Mouse (Mus musculus) embryonic facial prominence, embryonic 11.5 days (tissue): ENCODE data around the gene Klk7. TPM values are rescaled to one million over a fixed set of nuclear protein-coding genes. Genes with fewer than 3 reads are reported as not detected.
A peak's percentile ranks its signal among the peaks of the same experiment; 100 is the strongest.

Experiments
- ATAC-seq: fragments of 200-750 bp; cut with Nextera tagmentation; replicated peaks from 2 replicates; pipeline ENCODE4 v1.8.0; 2017; ENCODE audit warnings: low read depth; ENCODE audit not compliant: insufficient number of reproducible peaks, low FRiP score, low TSS enrichment
- DNase-seq: peaks from one replicate; pipeline ENCODE4 v3.0.0-alpha.2; 2015; ENCODE audit warnings: low spot score
- H3K27ac ChIP-seq: fragments of 300-500 bp; sonication (generic); replicated peaks from 2 replicates; pipeline ENCODE4 v1.5.1; 2014; ENCODE audit warnings: mild to moderate bottlenecking, low read depth, low read length, control low read depth
- H3K27me3 ChIP-seq: fragments of 300-500 bp; sonication (generic); 2 replicates; pipeline ENCODE4 v1.6.1; 2014; ENCODE audit warnings: mild to moderate bottlenecking, low read length, moderate library complexity, mixed read lengths; ENCODE audit not compliant: control insufficient read depth, insufficient read depth
- H3K36me3 ChIP-seq: fragments of 300-500 bp; sonication (generic); replicated peaks from 2 replicates; pipeline ENCODE4 v1.6.1; 2014; ENCODE audit warnings: low read depth, mild to moderate bottlenecking, low read length, moderate library complexity, mixed read lengths; ENCODE audit not compliant: control insufficient read depth, insufficient read depth
- H3K4me1 ChIP-seq: fragments of 300-500 bp; sonication (generic); 2 replicates; pipeline ENCODE4 v1.6.1; 2014; ENCODE audit warnings: low read length, mixed read lengths; ENCODE audit not compliant: control insufficient read depth, insufficient read depth
- H3K4me2 ChIP-seq: fragments of 300-500 bp; sonication (generic); 2 replicates; pipeline ENCODE4 v1.6.1; 2014; ENCODE audit warnings: low read depth, mild to moderate bottlenecking, control low read depth, low read length, moderate library complexity
- H3K4me3 ChIP-seq: fragments of 300-500 bp; sonication (generic); 2 replicates; pipeline ENCODE4 v1.5.1; 2014; ENCODE audit warnings: low read depth, low read length, control low read depth
- H3K9ac ChIP-seq: fragments of 300-500 bp; sonication (generic); replicated peaks from 2 replicates; pipeline ENCODE4 v1.6.1; 2014; ENCODE audit warnings: mild to moderate bottlenecking, control low read depth, low read length
- H3K9me3 ChIP-seq: fragments of 300-500 bp; sonication (generic); replicated peaks from 2 replicates; pipeline ENCODE4 v1.6.1; 2016; ENCODE audit warnings: mild to moderate bottlenecking, low read length, inconsistent platforms, mixed read lengths; ENCODE audit not compliant: control insufficient read depth
- WGBS: fragments of 180-500 bp; shearing (Covaris S2); extraction: QIAGEN DNeasy Blood & Tissue Kit; methylation state at CpG from one replicate; pipeline ENCODE4 v1.1.7; 2014; 5-methylcytosine and 5-hydroxymethylcytosine counted together
- polyA plus RNA-seq: library from polyadenylated mRNA; unstranded; fragments of >200 nt; fragmentation: Nextera tagmentation; extraction: Ambion mirVana; gene quantifications from 2 replicates; pipeline ENCODE4 v1.2.1, GENCODE M21; 2014

Gene Klk7
- polyA plus RNA-seq, 1 experiment from 2014 or later, result not detected

DNA sequence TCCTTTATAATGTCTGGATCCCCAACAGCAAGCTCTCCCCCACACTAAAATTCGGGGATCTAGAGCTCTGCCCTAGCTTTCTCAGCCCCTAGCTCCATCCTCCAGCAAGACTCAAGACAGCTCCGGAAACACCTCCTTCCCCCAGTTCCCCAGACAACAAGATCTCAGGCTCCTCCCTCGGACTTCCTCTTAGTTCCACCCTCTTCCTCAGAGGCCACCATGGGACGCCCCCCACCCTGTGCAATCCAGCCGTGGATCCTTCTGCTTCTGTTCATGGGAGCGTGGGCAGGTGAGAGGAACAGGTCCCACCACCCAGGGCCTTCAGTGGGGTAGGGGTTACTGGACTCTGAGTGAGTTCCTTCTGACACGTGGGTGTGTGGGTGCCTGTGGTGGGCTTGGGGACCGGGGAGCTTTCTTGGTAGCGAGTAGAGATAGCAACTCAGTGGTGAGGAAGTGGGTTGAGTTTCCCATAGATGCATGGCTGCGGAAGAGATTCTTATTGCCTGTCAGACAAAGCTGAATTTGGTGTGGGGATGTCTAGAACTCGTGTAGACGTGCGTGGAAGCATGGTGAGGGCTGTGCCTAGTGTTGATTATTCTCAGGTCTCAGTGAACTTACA lies 13.1 kb upstream of the Klk7 start:
- DNase-seq (peak; percentile 32), ATAC-seq (0 out of 2 replicates have a peak, but pooled peaks have one; percentile 25)
- Histone ChIP-seq H3K4me3 (peak overlapping the region; percentile 42), H3K4me1 (no peaks in the 10 kb centered on the region), H3K9ac (peak overlapping the region; percentile 43), H3K9me3 (no peaks in the 10 kb centered on the region), H3K27me3 (peaks cover 6% of the 10 kb centered on the region; the same call in 1 of the 2 replicates), H3K36me3 (no peaks in the 10 kb centered on the region), H3K4me2 (peak overlapping the region; percentile 61), H3K27ac (no peak overlapping the region)
- 33% methylated on average over 13 of the region's 13 CpGs for WGBS

DNA sequence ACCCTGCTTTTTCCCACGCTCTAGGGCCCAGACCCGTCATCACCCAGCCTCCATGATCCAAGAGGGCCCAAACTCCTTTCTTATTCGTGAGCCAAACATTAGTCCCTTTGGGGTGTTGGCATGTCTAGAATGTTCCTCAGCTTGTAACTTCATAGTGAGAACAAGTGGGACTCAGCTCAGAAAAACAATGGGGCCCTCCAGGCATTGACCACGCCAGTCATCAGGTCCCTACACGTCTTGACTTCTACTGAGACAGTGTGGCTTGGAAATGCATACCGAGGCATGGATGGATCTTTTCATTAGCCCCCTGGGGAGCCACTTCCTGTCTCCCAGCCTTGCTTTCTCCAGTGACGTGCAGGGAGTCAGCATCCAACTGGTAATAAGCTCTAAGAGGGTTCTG lies 11.2 kb upstream of the Klk7 start:
- no peak overlapping the region for H3K9ac ChIP-seq
- peaks cover 6% of the 10 kb centered on the region; the same call in 1 of the 2 replicates for H3K27me3 ChIP-seq
- H3K4me2 ChIP-seq, result no peak overlapping the region
- H3K9me3 ChIP-seq, result no peaks in the 10 kb centered on the region
- no peaks in the 10 kb centered on the region for H3K4me1 ChIP-seq
- no peak overlapping the region for H3K27ac ChIP-seq
- no peak overlapping the region for H3K4me3 ChIP-seq
- 70% methylated on average over 7 of the region's 7 CpGs for WGBS
- DNase-seq, result no peak
- H3K36me3 ChIP-seq, result no peaks in the 10 kb centered on the region
- no peak for ATAC-seq

DNA sequence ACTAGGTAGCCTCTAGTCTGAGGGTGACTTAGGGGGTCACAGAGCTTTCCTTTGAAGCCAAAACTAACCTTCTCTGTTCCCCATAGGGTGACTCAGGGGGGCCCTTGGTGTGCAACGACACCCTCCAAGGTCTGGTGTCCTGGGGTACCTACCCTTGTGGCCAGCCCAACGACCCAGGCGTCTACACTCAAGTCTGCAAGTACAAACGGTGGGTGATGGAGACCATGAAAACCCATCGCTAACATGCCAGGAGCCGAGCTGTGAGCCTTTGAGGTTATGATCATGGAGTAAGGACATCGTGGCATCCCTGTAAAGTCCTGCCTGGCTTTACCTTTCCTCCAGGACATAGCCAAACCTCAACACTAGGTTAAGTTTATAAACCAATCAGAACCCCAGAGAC lies 4.1 kb downstream of the Klk7 start:
- Histone ChIP-seq H3K27me3 (no peaks in the 10 kb centered on the region), H3K4me1 (no peaks in the 10 kb centered on the region), H3K27ac (no peak overlapping the region), H3K4me3 (no peak overlapping the region), H3K9me3 (no peaks in the 10 kb centered on the region), H3K9ac (no peak overlapping the region), H3K4me2 (no peak overlapping the region), H3K36me3 (no peaks in the 10 kb centered on the region)
- no peak for ATAC-seq
- WGBS, result 85% methylated on average over 7 of the region's 7 CpGs
- DNase-seq, result no peak

DNA sequence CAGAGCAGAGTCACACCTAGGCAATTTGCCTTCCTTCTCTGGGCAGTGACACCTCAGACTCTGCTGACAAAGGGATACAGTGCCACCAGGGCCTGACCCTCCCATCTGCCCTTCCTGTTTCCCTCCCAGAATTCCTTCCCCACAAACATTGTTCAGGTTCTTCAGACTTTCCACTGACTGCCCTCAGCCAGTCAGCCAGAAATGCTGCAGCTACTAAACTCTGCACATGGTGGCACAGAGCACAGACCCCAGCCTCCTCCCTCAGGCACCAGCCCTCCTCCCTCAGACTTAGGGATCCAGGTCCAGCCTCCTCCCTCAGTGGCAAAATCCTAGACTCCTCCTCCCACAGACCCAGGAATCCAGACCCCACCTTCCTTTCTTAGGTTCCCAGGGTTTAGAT lies 5.7 kb downstream of the Klk7 start:
- Histone ChIP-seq H3K9me3 (no peaks in the 10 kb centered on the region), H3K36me3 (no peaks in the 10 kb centered on the region), H3K4me1 (no peaks in the 10 kb centered on the region), H3K4me2 (no peak overlapping the region), H3K27ac (no peak overlapping the region), H3K9ac (no peak overlapping the region), H3K4me3 (no peak overlapping the region), H3K27me3 (no peaks in the 10 kb centered on the region)
- ATAC-seq, result no peak
- no peak for DNase-seq

DNA sequence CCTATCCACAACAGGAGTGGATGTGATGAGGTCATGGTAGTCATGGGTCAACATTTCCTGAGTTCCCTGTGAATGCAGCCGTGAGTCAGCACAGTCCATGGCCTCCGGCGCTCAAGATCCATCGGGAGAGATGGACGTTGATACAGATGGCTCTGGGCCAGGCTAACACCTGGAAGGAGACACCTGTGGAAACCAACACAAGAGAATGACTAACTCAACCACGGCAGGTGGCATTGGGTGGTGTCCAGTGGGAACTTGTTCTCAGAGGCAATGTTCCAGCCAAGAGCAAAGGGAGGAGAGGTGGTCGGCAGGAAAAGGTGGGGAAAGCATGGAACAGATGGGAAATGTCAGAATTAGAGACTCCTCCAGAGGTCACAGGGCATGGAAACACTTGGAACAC lies 10.5 kb downstream of the Klk7 start:
- WGBS, result 86% methylated on average over 7 of the region's 7 CpGs
- H3K4me1 ChIP-seq, result no peaks in the 10 kb centered on the region
- H3K27me3 ChIP-seq, result no peaks in the 10 kb centered on the region
- ATAC-seq (no peak), DNase-seq (no peak)
- H3K27ac ChIP-seq, result no peak overlapping the region
- no peak overlapping the region for H3K4me2 ChIP-seq
- no peak overlapping the region for H3K4me3 ChIP-seq
- H3K9me3 ChIP-seq, result no peaks in the 10 kb centered on the region
- H3K9ac ChIP-seq, result no peak overlapping the region
- no peaks in the 10 kb centered on the region for H3K36me3 ChIP-seq

DNA sequence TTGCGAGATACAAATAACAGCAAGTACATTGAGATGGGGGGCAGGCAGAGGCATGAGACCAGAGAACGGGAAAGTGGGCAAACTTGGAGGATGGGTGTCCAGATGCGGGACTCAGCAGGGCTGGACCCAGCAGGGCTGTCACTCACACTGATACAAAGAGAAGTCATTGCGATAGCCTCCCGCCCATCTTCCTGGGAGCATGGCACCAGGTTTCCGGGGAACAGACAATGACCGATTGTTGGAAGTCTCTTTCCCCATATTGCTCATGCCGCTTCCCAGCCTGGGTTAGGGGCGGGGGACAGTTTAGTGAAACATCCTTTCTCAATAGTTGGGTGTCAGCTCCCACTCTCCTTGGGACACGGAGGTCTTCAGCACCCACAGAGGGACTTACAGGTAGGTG lies 13.1 kb downstream of the Klk7 start, which contains the start of gene Klk6:
Gene Klk6 (plus strand): TSS at position 301 of the 400 bp plus-strand sequence.
- H3K36me3 ChIP-seq, result no peaks in the 10 kb centered on the region
- H3K4me2 ChIP-seq, result no peak within 1 kb of the TSS
- H3K9ac ChIP-seq, result no peak within 1 kb of the TSS
- ATAC-seq, result no peak
- H3K27me3 ChIP-seq, result no peaks in the 10 kb centered on the region
- no peaks in the 10 kb centered on the region for H3K9me3 ChIP-seq
- no peak for DNase-seq
- no peaks in the 10 kb centered on the region for H3K4me1 ChIP-seq
- H3K4me3 ChIP-seq, result no peak within 1 kb of the TSS
- 60% methylated on average over 10 of the region's 10 CpGs for WGBS
- H3K27ac ChIP-seq, result no peak within 1 kb of the TSS

DNA sequence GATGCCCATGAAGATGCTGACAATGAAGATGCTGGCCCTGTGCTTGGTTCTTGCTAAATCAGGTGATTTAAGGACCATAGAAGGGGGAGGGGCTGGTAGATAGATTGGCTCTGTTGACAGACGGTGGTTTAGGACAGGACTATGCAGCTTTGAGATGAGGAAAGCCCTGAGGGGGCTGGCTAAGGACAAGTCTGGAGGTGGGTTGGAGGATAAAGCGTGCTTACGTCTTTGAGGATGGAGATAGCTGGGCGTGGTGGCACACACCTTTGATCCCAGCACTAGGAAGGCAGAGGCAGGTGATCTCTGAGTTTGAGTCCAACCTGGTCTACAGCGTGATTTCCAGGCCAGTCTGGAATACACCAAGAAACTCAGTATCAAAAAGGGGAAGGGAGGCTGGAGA lies 15.0 kb downstream of the Klk7 start:
- Histone ChIP-seq H3K4me1 (no peaks in the 10 kb centered on the region), H3K27ac (no peak overlapping the region), H3K27me3 (no peaks in the 10 kb centered on the region), H3K9me3 (no peaks in the 10 kb centered on the region), H3K36me3 (no peaks in the 10 kb centered on the region), H3K9ac (no peak overlapping the region), H3K4me3 (no peak overlapping the region), H3K4me2 (no peak overlapping the region)
- 88% methylated on average over 5 of the region's 5 CpGs for whole genome bisulfite sequencing
- ATAC-seq (no peak), DNase-seq (no peak)

DNA sequence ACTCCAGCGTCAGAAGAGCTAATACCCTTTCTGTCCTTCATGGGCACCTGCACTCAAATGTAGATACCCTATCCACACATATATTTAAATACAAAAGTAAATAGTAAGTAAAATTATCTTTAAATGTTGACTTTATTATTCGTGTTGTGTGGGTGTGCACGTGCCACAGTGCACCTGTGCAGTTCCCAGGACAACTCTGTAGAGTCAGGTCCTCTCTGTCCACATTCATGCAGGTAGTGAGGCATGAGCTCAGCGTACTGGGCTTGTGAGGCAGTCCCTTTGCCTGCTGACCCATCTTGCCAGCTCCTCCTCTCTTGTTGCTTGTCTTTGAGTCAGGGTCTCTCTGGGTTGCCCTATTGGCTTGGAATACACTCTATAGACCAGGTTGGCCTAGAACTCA lies 16.6 kb downstream of the Klk7 start:
- Histone ChIP-seq H3K27me3 (no peaks in the 10 kb centered on the region), H3K4me2 (no peak overlapping the region), H3K9ac (no peak overlapping the region), H3K36me3 (no peaks in the 10 kb centered on the region), H3K4me1 (no peaks in the 10 kb centered on the region), H3K9me3 (no peaks in the 10 kb centered on the region), H3K27ac (no peak overlapping the region), H3K4me3 (no peak overlapping the region)
- WGBS, result 83% methylated on average over 4 of the region's 4 CpGs
- ATAC-seq (no peak), DNase-seq (no peak)
